In genomic region chr9:78447606-78447972, GRCm38 (mm10) we compare ENCODE assay signal across 9 mouse cellular contexts. TPM values are rescaled to one million over a fixed set of nuclear protein-coding genes. Genes with fewer than 3 reads are reported as not detected.
DNase-seq lines count a peak whose midpoint lies in the region; ATAC-seq and TF ChIP-seq lines count a peak whose summit lies in the region.
"Had no signal": no experiment of that assay in that cellular context is flagged by ENCODE, and none has a peak within 500 bp of the region (broad histone marks: within the 10 kb centered on the region; RNA-seq: fewer than 3 reads in every experiment).

No protein-coding gene starts in this region.

- no peak for DNase-seq in gastrocnemius, adult 2 months
- DNase-seq in gastrocnemius, postnatal 25 days: no peak
- DNase-seq in frontal cortex, postnatal 14 days (ENCODE audit: low spot score in 2 of 2): no peak
- DNase-seq in adrenal gland, adult 8-10 months: no peak
- no peak for DNase-seq in ovary, postnatal 36 days (ENCODE audit: low spot score)

- peak overlapping the region; percentile 98 for H3K27ac ChIP-seq in gastrocnemius, adult 2 months
- H3K27ac ChIP-seq in forebrain, embryonic 15.5 days (replicated peaks): peak overlapping the region; percentile 92; the same call in 1 of the 2 replicates
- H3K27ac ChIP-seq in liver, embryonic 16.5 days (ENCODE audit: low read length): no peak overlapping the region; the same call in 1 of the 2 replicates

- no peaks in the 10 kb centered on the region for H3K27me3 ChIP-seq in C2C12 (ENCODE audit: control insufficient read depth, insufficient read depth, insufficient read length)
- peaks cover 38% of the 10 kb centered on the region for H3K27me3 ChIP-seq in forebrain, embryonic 15.5 days
- H3K27me3 ChIP-seq in liver, embryonic 16.5 days (ENCODE audit: control insufficient read depth, insufficient read depth, low read depth, low read length): peaks cover 25% of the 10 kb centered on the region

- no peak overlapping the region for H3ac ChIP-seq in C2C12 (ENCODE audit: control insufficient read depth, insufficient read length, low read depth)

- peak overlapping the region; percentile 57 for H3K4me2 ChIP-seq in forebrain, embryonic 15.5 days (replicated peaks)
- H3K4me2 ChIP-seq in liver, embryonic 16.5 days (ENCODE audit: low read depth, low read length): peak overlapping the region; percentile 88

- TF ChIP-seq CTCF in gastrocnemius, adult 2 months (IDR thresholded peaks at IDR 0.05): no peak
- TF ChIP-seq CTCF in C2C12 (IDR thresholded peaks at IDR 0.05; ENCODE audit: control insufficient read depth, insufficient read depth, insufficient read length): no peak

- H3K4me1 ChIP-seq in forebrain, embryonic 15.5 days: peaks cover 21% of the 10 kb centered on the region
- H3K4me1 ChIP-seq in liver, embryonic 16.5 days (ENCODE audit: control insufficient read depth, low read depth, low read length): peaks cover 19% of the 10 kb centered on the region

- peaks cover 18% of the 10 kb centered on the region for H3K79me2 ChIP-seq in C2C12 (ENCODE audit: control insufficient read depth, insufficient read depth)

- no peaks in the 10 kb centered on the region for H3K9me3 ChIP-seq in forebrain, embryonic 15.5 days
- H3K9me3 ChIP-seq in liver, embryonic 16.5 days (replicated peaks; ENCODE audit: control insufficient read depth, low read length): no peaks in the 10 kb centered on the region

- H3K79me3 ChIP-seq in C2C12 (ENCODE audit: low read depth): peaks cover 8% of the 10 kb centered on the region

- peak overlapping the region; percentile 96 for H3K4me3 ChIP-seq in gastrocnemius, adult 2 months
- H3K4me3 ChIP-seq in C2C12 (ENCODE audit: insufficient read depth, poor library complexity, severe bottlenecking): peak overlapping the region; percentile 79
- peak overlapping the region; percentile 79 for H3K4me3 ChIP-seq in forebrain, embryonic 15.5 days
- H3K4me3 ChIP-seq in liver, embryonic 16.5 days (ENCODE audit: low read depth, low read length): peak overlapping the region; percentile 96

- peak overlapping the region; percentile 81 for H3K9ac ChIP-seq in forebrain, embryonic 15.5 days (replicated peaks)
- peak overlapping the region; percentile 95 for H3K9ac ChIP-seq in liver, embryonic 16.5 days (ENCODE audit: low read depth, low read length)

- peaks cover 12% of the 10 kb centered on the region for H3K36me3 ChIP-seq in C2C12 (ENCODE audit: control insufficient read depth, insufficient read depth)
- peaks cover 10% of the 10 kb centered on the region for H3K36me3 ChIP-seq in forebrain, embryonic 15.5 days
- H3K36me3 ChIP-seq in liver, embryonic 16.5 days (ENCODE audit: control insufficient read depth, insufficient read depth): peaks cover 10% of the 10 kb centered on the region

- ATAC-seq in forebrain, embryonic 15.5 days (replicated peaks): peak; percentile 47
- no peak for ATAC-seq in liver, embryonic 16.5 days (ENCODE audit: low read depth)

- intact Hi-C loops in gastrocnemius, adult 2 months (cut with DNase I): loop anchor here (10.0 kb wide), 1 partner anchor 533 kb away; the partner anchor contains the start of gene Elovl5

- 23% methylated on average over 9 of the region's 9 CpGs for WGBS in forebrain, embryonic 15.5 days
- WGBS in liver, embryonic 16.5 days (ENCODE audit: insufficient replicate concordance): 33% methylated on average over 9 of the region's 9 CpGs

TF ChIP-seq in C2C12, 6 proteins besides CTCF, POLR2A, EP300 and RAD21:
- TF ChIP-seq CEBPB (IDR thresholded peaks at IDR 0.05; ENCODE audit: low read depth) (no peak), MYOD1 (IDR thresholded peaks at IDR 0.05; ENCODE audit: control insufficient read depth, insufficient read length, low read depth) (no peak), FOSL1 (IDR thresholded peaks at IDR 0.05; ENCODE audit: insufficient read depth, low read length, poor library complexity, severe bottlenecking) (no peak), USF1 (IDR thresholded peaks at IDR 0.05; ENCODE audit: low read depth) (no peak), MAX (IDR thresholded peaks at IDR 0.05) (no peak), MYOG (IDR thresholded peaks at IDR 0.05; ENCODE audit: control insufficient read depth, extremely low read depth, insufficient read length) (no peak)

RNA-seq across cellular contexts. Expression of gene Mto1, which starts 0.4 kb away (rescaled TPM):
- total RNA-seq in gastrocnemius, adult 2 months (2021): 10 to 100 TPM; 19.8 to 22.0 TPM
- 10 to 100 TPM; 17.3 to 18.3 TPM for total RNA-seq in gastrocnemius, postnatal 25 days (2021)
- 11.2 TPM for polyA plus RNA-seq in C2C12 (2012; fragmentation: generic; extraction: Trizol)
- 26.6 and 31.2 TPM in 2 replicates for polyA plus RNA-seq in forebrain, embryonic 15.5 days (2015; fragmentation: Nextera tagmentation; extraction: Ambion mirVana)
- polyA plus RNA-seq in liver, embryonic 16.5 days (2015; fragmentation: Nextera tagmentation; extraction: Ambion mirVana): 16.9 and 17.9 TPM in 2 replicates
- 10 to 100 TPM; 27.4 to 33.7 (median 30.5) TPM for total RNA-seq in adrenal gland, adult 8-10 months (2022)

RNA-seq across cellular contexts. Expression of gene Gm17324, which starts 1.0 kb away (rescaled TPM):
- not detected for total RNA-seq in gastrocnemius, adult 2 months (2021)
- total RNA-seq in gastrocnemius, postnatal 25 days (2021): not detected
- not detected for polyA plus RNA-seq in C2C12 (2012; fragmentation: generic; extraction: Trizol)
- 0.76 and 1.7 TPM in 2 replicates for polyA plus RNA-seq in forebrain, embryonic 15.5 days (2015; fragmentation: Nextera tagmentation; extraction: Ambion mirVana)
- 0.24 and 0.42 TPM in 2 replicates for polyA plus RNA-seq in liver, embryonic 16.5 days (2015; fragmentation: Nextera tagmentation; extraction: Ambion mirVana)
- under 1 TPM in 1 of 4 experiments, not detected in 3; 0.32 TPM for total RNA-seq in adrenal gland, adult 8-10 months (2022)

RNA-seq across cellular contexts. Expression of gene Cgas, which starts 4.6 kb away (rescaled TPM):
- total RNA-seq in gastrocnemius, adult 2 months (2021): under 1 TPM; 0.08 to 0.11 TPM
- under 1 TPM; 0.19 to 0.20 TPM for total RNA-seq in gastrocnemius, postnatal 25 days (2021)
- 1.8 TPM for polyA plus RNA-seq in C2C12 (2012; fragmentation: generic; extraction: Trizol)
- 0.50 TPM in 2 replicates for polyA plus RNA-seq in forebrain, embryonic 15.5 days (2015; fragmentation: Nextera tagmentation; extraction: Ambion mirVana)
- polyA plus RNA-seq in liver, embryonic 16.5 days (2015; fragmentation: Nextera tagmentation; extraction: Ambion mirVana): 0.67 and 0.84 TPM in 2 replicates
- under 1 TPM; 0.52 to 0.86 (median 0.72) TPM for total RNA-seq in adrenal gland, adult 8-10 months (2022)

RNA-seq across cellular contexts. Expression of gene Eef1a1, which starts 41.4 kb away (rescaled TPM):
- total RNA-seq in gastrocnemius, adult 2 months (2021): 100 to 1,000 TPM; 390 to 557 TPM
- 100 to 1,000 TPM; 488 to 752 TPM for total RNA-seq in gastrocnemius, postnatal 25 days (2021)
- 7,691 TPM for polyA plus RNA-seq in C2C12 (2012; fragmentation: generic; extraction: Trizol)
- polyA plus RNA-seq in forebrain, embryonic 15.5 days (2015; fragmentation: Nextera tagmentation; extraction: Ambion mirVana): 3,810 and 3,862 TPM in 2 replicates
- 1,873 and 1,994 TPM in 2 replicates for polyA plus RNA-seq in liver, embryonic 16.5 days (2015; fragmentation: Nextera tagmentation; extraction: Ambion mirVana)
- 1,000 to 10,000 TPM; 5,975 to 6,274 (median 6,040) TPM for total RNA-seq in adrenal gland, adult 8-10 months (2022)

RNA-seq across cellular contexts. Expression of gene Ddx43, which starts 52.0 kb away (rescaled TPM):
- not detected for total RNA-seq in gastrocnemius, adult 2 months (2021)
- total RNA-seq in gastrocnemius, postnatal 25 days (2021): not detected
- not detected for polyA plus RNA-seq in C2C12 (2012; fragmentation: generic; extraction: Trizol)
- 0.08 and 0.10 TPM in 2 replicates for polyA plus RNA-seq in forebrain, embryonic 15.5 days (2015; fragmentation: Nextera tagmentation; extraction: Ambion mirVana)
- not detected in 2 replicates for polyA plus RNA-seq in liver, embryonic 16.5 days (2015; fragmentation: Nextera tagmentation; extraction: Ambion mirVana)
- not detected for total RNA-seq in adrenal gland, adult 8-10 months (2022)
- total RNA-seq: left cerebral cortex, postnatal 14 days had no signal
